Mouse (Mus musculus): ENCODE measurements at regions not wholly inside any gene's neighbourhood (a gene's known extent, or its start where the extent isn't known, plus 50 kb on each side); places are given as distances from the start of the nearest gene placed in this dataset.
A peak's percentile ranks its signal among the peaks of the same experiment; 100 is the strongest.

DNA sequence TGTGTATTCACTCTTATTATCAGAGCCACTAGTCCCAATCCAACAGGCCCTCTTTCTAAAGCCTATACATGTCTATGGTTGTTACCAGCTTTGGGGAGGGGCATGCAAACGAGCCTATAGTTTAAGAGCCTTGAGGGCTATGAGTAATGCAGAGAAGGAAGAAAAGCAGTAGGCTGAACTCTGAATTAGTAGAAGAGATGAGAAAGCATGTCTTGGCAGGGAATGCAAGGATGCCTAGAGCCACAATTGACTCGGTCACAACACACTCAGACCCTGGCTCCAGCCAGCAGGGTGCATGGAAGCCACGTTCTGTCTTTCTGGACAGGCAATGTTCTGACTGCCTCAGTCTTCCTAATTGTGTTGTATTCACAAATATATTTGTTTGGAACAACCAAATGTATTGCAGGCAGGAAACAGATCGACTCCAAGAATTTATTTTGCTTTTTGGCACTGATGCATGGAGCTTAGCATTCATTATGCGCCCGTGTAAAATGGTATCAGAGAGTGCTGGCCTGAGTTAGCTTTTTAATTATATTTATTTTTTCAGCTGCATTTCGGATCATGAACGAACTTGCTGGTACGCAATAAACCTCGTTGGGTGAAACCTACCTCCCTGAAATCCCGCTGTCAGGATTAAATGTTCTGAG is 110.2 kb downstream of the Rybp start:
- DNase-seq (ENCODE audit: low spot score) = no peak
- no peaks in the 10 kb centered on the region for H3K36me3 ChIP-seq (ENCODE audit: control insufficient read depth, insufficient read depth, low read length)
- no peaks in the 10 kb centered on the region for H3K4me1 ChIP-seq (ENCODE audit: control insufficient read depth, insufficient read depth, low read length)
- no peaks in the 10 kb centered on the region for H3K9me3 ChIP-seq (ENCODE audit: control insufficient read depth, low read length)
- H3K4me2 ChIP-seq (ENCODE audit: low read depth) = no peak overlapping the region
- H3K9ac ChIP-seq (ENCODE audit: low read length) = no peak overlapping the region
- no peaks in the 10 kb centered on the region for H3K27me3 ChIP-seq (ENCODE audit: control insufficient read depth, insufficient read depth, low read length)
- 86% methylated on average over 11 of the region's 11 CpGs for WGBS
- no peak overlapping the region for H3K4me3 ChIP-seq (ENCODE audit: low read depth, low read length)
- ATAC-seq (ENCODE audit: insufficient read depth, low FRiP score, low TSS enrichment) = no peak
- H3K27ac ChIP-seq (ENCODE audit: low read depth, low read length) = no peak overlapping the region

DNA sequence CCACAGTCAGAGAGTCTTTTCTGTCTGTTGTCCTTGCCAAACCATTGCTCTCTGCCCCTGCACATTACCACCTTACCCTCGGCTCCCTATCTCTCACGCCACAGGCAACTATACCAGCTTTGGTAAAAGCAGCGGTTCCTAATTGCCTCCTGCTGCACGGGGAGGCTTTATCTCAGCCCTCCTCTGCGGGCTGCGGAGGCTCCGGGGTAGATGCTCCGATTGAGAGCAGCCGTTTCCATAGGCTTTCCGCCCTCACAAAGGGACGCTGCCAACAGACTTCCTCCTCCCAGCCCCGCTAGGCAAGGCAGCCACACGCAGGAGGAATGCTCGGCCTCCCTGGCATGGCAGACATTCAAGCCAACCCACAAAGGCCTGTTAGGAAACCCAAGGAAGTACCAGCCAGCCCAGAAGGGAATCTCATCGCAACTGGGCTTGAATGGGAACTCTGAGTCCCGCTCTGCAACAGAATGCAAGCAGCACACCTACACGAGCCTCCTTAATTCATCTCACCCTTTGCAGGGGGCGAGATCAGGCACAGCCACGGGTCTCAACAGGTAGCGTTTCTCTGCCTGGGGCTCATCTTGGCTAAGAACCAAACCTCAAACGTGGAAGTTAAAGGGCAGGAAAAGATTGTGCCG is 116.5 kb downstream of the Rybp start:
- peaks cover 3% of the 10 kb centered on the region; the same call in 1 of the 2 replicates for H3K27me3 ChIP-seq (ENCODE audit: control insufficient read depth, insufficient read depth, low read length)
- H3K9ac ChIP-seq (ENCODE audit: low read length) = no peak overlapping the region
- H3K36me3 ChIP-seq (ENCODE audit: control insufficient read depth, insufficient read depth, low read length) = no peaks in the 10 kb centered on the region
- DNase-seq (ENCODE audit: low spot score) (peak; percentile 42), ATAC-seq (ENCODE audit: insufficient read depth, low FRiP score, low TSS enrichment) (no peak)
- peaks cover 7% of the 10 kb centered on the region; the same call in 1 of the 2 replicates for H3K4me1 ChIP-seq (ENCODE audit: control insufficient read depth, insufficient read depth, low read length)
- peak overlapping the region; percentile 22; the same call in 1 of the 2 replicates for H3K4me2 ChIP-seq (ENCODE audit: low read depth)
- WGBS = 10% methylated on average over 22 of the region's 22 CpGs
- no peaks in the 10 kb centered on the region for H3K9me3 ChIP-seq (ENCODE audit: control insufficient read depth, low read length)
- no peak overlapping the region for H3K27ac ChIP-seq (ENCODE audit: low read depth, low read length)
- no peak overlapping the region for H3K4me3 ChIP-seq (ENCODE audit: low read depth, low read length)

- Histone ChIP-seq H3K9me3 (ENCODE audit: control insufficient read depth, low read length) (no peaks in the 10 kb centered on the region), H3K4me1 (ENCODE audit: control insufficient read depth, insufficient read depth, low read length) (peaks cover 26% of the 10 kb centered on the region), H3K36me3 (ENCODE audit: control insufficient read depth, insufficient read depth, low read length) (no peaks in the 10 kb centered on the region), H3K4me2 (ENCODE audit: low read depth) (no peak overlapping the region), H3K27ac (ENCODE audit: low read depth, low read length) (no peak overlapping the region), H3K9ac (ENCODE audit: low read length) (no peak overlapping the region), H3K27me3 (ENCODE audit: control insufficient read depth, insufficient read depth, low read length) (peaks cover 3% of the 10 kb centered on the region; the same call in 1 of the 2 replicates), H3K4me3 (ENCODE audit: low read depth, low read length) (no peak overlapping the region)
- 46% methylated on average over 5 of the region's 5 CpGs for WGBS
- no peak for ATAC-seq (ENCODE audit: insufficient read depth, low FRiP score, low TSS enrichment)
- no peak for DNase-seq (ENCODE audit: low spot score)
Measured at GRCm38 (mm10) chr6:100167321-100167720, 120.0 kb downstream of the Rybp start.

GRCm38 (mm10) chr6:100165746-100166145 is 121.5 kb downstream of the Rybp start:
- Histone ChIP-seq H3K9ac (ENCODE audit: low read length) (no peak overlapping the region), H3K36me3 (ENCODE audit: control insufficient read depth, insufficient read depth, low read length) (no peaks in the 10 kb centered on the region), H3K4me3 (ENCODE audit: low read depth, low read length) (no peak overlapping the region), H3K27ac (ENCODE audit: low read depth, low read length) (no peak overlapping the region), H3K9me3 (ENCODE audit: control insufficient read depth, low read length) (no peaks in the 10 kb centered on the region), H3K4me1 (ENCODE audit: control insufficient read depth, insufficient read depth, low read length) (peaks cover 25% of the 10 kb centered on the region), H3K4me2 (ENCODE audit: low read depth) (no peak overlapping the region), H3K27me3 (ENCODE audit: control insufficient read depth, insufficient read depth, low read length) (no peaks in the 10 kb centered on the region)
- no peak for ATAC-seq (ENCODE audit: insufficient read depth, low FRiP score, low TSS enrichment)
- 88% methylated on average over 3 of the region's 3 CpGs for WGBS
- no peak for DNase-seq (ENCODE audit: low spot score)

GRCm38 (mm10) chr6:100164162-100164561 is 123.1 kb downstream of the Rybp start:
- Histone ChIP-seq H3K27me3 (ENCODE audit: control insufficient read depth, insufficient read depth, low read length) (no peaks in the 10 kb centered on the region), H3K27ac (ENCODE audit: low read depth, low read length) (no peak overlapping the region), H3K9ac (ENCODE audit: low read length) (no peak overlapping the region), H3K4me1 (ENCODE audit: control insufficient read depth, insufficient read depth, low read length) (peaks cover 25% of the 10 kb centered on the region), H3K4me2 (ENCODE audit: low read depth) (no peak overlapping the region), H3K36me3 (ENCODE audit: control insufficient read depth, insufficient read depth, low read length) (no peaks in the 10 kb centered on the region), H3K9me3 (ENCODE audit: control insufficient read depth, low read length) (no peaks in the 10 kb centered on the region), H3K4me3 (ENCODE audit: low read depth, low read length) (no peak overlapping the region)
- 33% methylated on average over 4 of the region's 4 CpGs for WGBS
- DNase-seq (ENCODE audit: low spot score) = peak; percentile 20
- no peak for ATAC-seq (ENCODE audit: insufficient read depth, low FRiP score, low TSS enrichment)

- DNase-seq (ENCODE audit: low spot score) (no peak), ATAC-seq (ENCODE audit: insufficient read depth, low FRiP score, low TSS enrichment) (no peak)
- Histone ChIP-seq H3K4me3 (ENCODE audit: low read depth, low read length) (no peak overlapping the region), H3K4me2 (ENCODE audit: low read depth) (no peak overlapping the region; the same call in 1 of the 2 replicates), H3K4me1 (ENCODE audit: control insufficient read depth, insufficient read depth, low read length) (peaks cover 25% of the 10 kb centered on the region), H3K27ac (ENCODE audit: low read depth, low read length) (no peak overlapping the region), H3K36me3 (ENCODE audit: control insufficient read depth, insufficient read depth, low read length) (no peaks in the 10 kb centered on the region), H3K9me3 (ENCODE audit: control insufficient read depth, low read length) (no peaks in the 10 kb centered on the region), H3K9ac (ENCODE audit: low read length) (no peak overlapping the region), H3K27me3 (ENCODE audit: control insufficient read depth, insufficient read depth, low read length) (no peaks in the 10 kb centered on the region)
- WGBS = 35% methylated on average over 5 of the region's 5 CpGs
Measured at GRCm38 (mm10) chr6:100163814-100164130, 123.5 kb downstream of the Rybp start.

DNA sequence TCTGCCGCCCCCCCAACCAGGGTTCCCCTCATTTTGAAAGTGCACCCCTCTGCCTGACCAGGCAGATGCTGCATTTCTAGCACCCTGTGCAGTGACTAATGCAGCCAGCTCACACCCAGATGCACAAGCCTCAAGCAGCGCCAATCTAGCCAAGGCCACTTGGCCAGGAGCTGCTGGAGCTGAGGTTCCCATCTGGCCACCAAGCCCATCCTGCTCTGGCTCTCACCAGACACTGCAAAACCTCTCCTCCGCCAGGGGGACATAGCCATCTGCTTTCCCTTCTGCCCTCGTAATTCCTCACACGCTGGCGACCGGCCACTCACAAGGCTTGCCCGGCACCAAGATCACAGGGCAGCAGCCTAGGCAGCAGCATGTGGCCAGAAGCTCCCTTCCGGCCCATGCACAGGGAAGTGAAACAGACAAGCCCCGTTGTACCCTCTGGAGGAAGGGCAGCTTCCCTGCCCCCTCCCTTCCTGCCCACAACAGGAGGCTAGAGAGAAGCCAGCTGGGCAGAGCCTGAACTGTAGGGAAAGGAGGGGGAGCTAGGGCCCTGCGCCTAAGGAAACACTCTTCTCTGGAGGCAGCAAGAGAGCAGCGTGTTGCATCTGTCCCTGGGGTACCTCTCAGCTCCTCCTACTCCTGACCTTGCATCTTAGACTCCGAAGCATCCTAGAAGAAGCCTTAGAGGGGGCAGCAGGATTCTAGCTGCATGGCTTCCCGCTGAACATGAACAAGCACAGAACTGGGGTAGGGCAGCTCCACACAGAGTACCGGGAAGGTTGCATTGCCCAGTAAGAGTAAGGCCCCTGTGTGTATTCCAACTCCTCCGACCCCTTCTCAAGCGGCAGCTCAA is 124.1 kb downstream of the Rybp start:
- Histone ChIP-seq H3K36me3 (ENCODE audit: control insufficient read depth, insufficient read depth, low read length) (no peaks in the 10 kb centered on the region), H3K27me3 (ENCODE audit: control insufficient read depth, insufficient read depth, low read length) (no peaks in the 10 kb centered on the region), H3K4me2 (ENCODE audit: low read depth) (peak overlapping the region; percentile 30), H3K4me3 (ENCODE audit: low read depth, low read length) (no peak overlapping the region; the same call in 1 of the 2 replicates), H3K4me1 (ENCODE audit: control insufficient read depth, insufficient read depth, low read length) (peaks cover 25% of the 10 kb centered on the region), H3K9ac (ENCODE audit: low read length) (0 out of 2 replicates have a peak overlapping the region, but pooled peaks have one; percentile 20), H3K9me3 (ENCODE audit: control insufficient read depth, low read length) (no peaks in the 10 kb centered on the region), H3K27ac (ENCODE audit: low read depth, low read length) (no peak overlapping the region)
- DNase-seq (ENCODE audit: low spot score) = peak; percentile 81
- ATAC-seq (ENCODE audit: insufficient read depth, low FRiP score, low TSS enrichment) = peak; percentile 79
- WGBS = 12% methylated on average over 17 of the region's 17 CpGs

DNA sequence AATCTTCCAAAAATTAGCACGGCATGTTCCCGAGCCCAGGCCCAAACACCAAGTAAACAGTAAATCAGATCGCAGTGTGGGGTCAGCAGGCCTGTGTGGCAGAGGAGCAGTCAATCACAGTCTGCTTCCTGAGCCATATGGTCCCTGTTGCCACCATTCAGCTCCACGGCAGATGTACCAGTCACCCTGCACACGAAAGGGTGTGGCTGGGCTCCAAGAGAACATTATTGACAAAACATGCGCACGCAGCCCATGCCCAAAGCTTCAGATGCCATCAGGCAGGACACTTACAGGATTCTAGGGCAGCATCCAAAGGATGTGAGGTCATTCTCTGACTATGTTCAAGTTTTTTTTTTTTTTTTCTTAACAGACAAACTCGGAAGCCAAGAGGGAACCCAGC is 126.6 kb downstream of the Rybp start:
- Histone ChIP-seq H3K36me3 (ENCODE audit: control insufficient read depth, insufficient read depth, low read length) (no peaks in the 10 kb centered on the region), H3K27ac (ENCODE audit: low read depth, low read length) (no peak overlapping the region), H3K27me3 (ENCODE audit: control insufficient read depth, insufficient read depth, low read length) (no peaks in the 10 kb centered on the region), H3K4me2 (ENCODE audit: low read depth) (no peak overlapping the region), H3K9ac (ENCODE audit: low read length) (no peak overlapping the region), H3K9me3 (ENCODE audit: control insufficient read depth, low read length) (no peaks in the 10 kb centered on the region), H3K4me1 (ENCODE audit: control insufficient read depth, insufficient read depth, low read length) (peaks cover 29% of the 10 kb centered on the region), H3K4me3 (ENCODE audit: low read depth, low read length) (no peak overlapping the region)
- 51% methylated on average over 8 of the region's 8 CpGs for WGBS
- DNase-seq (ENCODE audit: low spot score) (peak; percentile 29), ATAC-seq (ENCODE audit: insufficient read depth, low FRiP score, low TSS enrichment) (no peak)

Measured in neural tube, embryonic 11.5 days (tissue).